Mouse (Mus musculus) naive thymus-derived CD4-positive, alpha-beta T cell, adult 2 months (primary cell): Measurements from ENCODE around the gene 1700001F09Rik.
"Not testable (repeated sequence)": the region's sequence is repeated elsewhere in the genome, so short reads cannot be mapped to it uniquely, and the experiment has no call there.

Source experiments
- DNase-seq: peaks from one replicate; pipeline ENCODE4 v3.0.0-alpha.2; 2011; ENCODE audit warnings: low read depth

1700001F09Rik gene

DNA sequence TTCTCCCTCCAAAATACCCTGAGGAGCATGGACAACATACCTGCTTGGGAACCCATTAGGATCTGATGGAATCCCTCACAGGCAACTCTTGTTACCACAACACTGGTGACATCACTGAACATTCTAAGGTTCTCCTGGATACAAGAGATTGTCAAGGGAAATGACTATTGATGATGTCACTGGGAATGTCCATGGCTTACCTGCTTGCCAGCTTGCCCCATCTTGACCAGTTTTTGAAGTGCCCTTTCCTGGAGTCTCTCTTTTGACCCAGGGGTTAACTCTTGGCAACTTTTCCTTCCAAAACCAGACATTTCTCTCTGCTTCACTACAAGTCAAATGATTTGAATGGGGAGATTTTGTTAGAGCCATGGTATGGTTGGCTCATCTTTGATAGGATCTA is at the start of gene 1700001F09Rik:
TSS of gene 1700001F09Rik (minus strand) at position 101 of the 400 bp plus-strand sequence.
- not testable (repeated sequence) for DNase-seq

DNA sequence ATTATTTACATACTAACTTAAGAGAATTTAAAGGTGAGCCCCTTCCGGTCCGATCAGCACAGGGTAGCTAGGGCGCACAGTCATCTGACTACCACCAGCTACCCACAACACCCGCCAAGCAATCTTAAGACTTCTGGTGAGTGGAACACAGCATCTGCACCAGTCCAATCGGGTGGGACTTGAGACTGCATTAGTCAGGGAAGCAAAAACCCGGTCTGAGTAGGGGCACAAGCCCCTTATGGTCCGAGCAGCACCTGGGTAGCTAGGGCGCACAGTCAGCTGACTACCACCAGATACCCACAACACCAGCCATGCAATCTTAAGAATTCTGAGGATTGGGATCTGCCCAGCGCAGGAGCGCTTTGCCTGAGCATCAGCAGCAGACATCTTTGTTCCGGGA is 14.1 kb upstream of the 1700001F09Rik start:
- not testable (repeated sequence) for DNase-seq

- not testable (repeated sequence) for DNase-seq
Observed at GRCm38 (mm10) chr14:43359246-43359645, 11.6 kb upstream of the 1700001F09Rik start.

DNA sequence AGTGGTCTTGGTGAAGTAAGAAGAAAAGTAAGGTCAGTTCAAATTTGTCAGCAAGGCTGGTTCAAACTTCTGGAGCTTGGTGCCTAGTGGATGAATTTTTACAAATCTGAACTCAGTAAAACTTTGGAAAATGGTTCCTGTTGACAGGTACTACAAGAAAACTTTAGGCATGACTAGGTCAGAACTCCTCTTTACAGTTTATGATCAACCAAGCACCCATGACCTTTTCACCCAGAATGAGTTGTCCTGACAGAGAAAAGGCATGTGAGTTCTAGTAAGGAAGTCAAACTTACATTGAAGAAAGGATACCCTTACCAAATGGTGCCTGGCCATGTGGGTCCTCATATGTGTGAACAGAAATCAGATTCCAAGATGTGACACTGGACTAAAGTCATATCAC is 9.9 kb upstream of the 1700001F09Rik start:
- DNase-seq: not testable (repeated sequence)

- DNase-seq: not testable (repeated sequence)
Observed at GRCm38 (mm10) chr14:43352944-43353343, 5.3 kb upstream of the 1700001F09Rik start.

GRCm38 (mm10) chr14:43337646-43338045 is 10.0 kb downstream of the 1700001F09Rik start:
- not testable (repeated sequence) for DNase-seq

DNA sequence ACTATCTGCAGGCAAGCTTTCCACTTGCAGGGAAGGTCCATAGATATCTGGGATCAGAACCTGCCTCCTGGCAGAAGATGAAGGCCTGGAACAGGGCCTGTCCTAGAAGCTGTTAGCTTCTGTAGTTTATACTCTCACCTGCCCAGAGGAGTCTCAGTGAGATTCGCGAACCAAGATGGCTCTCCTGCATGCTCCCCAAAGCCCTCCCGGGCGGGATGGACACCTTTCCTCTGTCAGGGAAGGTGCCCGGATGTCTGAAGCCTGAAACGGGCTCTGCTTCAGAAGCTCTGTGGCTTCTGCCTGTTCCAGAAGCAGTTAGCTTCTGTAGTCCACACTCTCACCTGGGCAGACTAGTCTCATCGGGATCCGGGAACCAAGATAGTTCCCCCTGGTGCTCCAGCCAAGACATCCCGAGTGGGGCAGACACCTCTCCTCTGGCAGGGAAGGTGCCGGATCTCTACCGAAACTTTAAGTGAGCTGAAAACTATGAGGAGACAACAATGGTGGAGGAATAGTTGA is 16.2 kb downstream of the 1700001F09Rik start:
- DNase-seq: not testable (repeated sequence)

GRCm38 (mm10) chr14:43328603-43329002 is 19.0 kb downstream of the 1700001F09Rik start:
- not testable (repeated sequence) for DNase-seq

DNA sequence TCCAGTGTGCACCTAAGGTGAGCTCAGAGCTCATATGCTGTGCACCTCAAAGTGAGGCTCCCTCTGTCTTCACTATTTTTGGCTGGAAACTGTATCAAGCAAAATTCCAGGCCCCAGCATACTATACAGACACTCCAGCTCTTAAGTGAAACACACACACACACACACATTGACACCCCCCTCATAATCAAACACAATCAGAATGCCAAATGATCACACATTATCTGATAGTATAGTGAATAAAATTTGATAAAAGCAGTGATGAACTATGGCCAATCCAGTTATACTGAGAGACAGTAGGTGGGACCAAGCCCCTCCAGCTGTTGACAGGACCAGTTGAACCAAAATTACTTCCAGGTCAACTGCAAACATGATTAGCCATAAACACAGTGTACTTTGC is 28.1 kb downstream of the 1700001F09Rik start:
- DNase-seq: not testable (repeated sequence)

GRCm38 (mm10) chr14:43293503-43293902 is 54.1 kb downstream of the 1700001F09Rik start, which contains the start of gene Gm8127:
Gene Gm8127 (minus strand): TSS chr14:43293832.
- DNase-seq: not testable (repeated sequence)
